Mouse (Mus musculus) neural tube, embryonic 15.5 days (tissue): ENCODE data around the gene Osbpl7. TPM values are rescaled to one million over a fixed set of nuclear protein-coding genes. Genes with fewer than 3 reads are reported as not detected.
A peak's percentile ranks its signal among the peaks of the same experiment; 100 is the strongest.

Source experiments
- ATAC-seq: fragments of 200-750 bp; cut with Nextera tagmentation; 2 replicates; pipeline ENCODE4 v1.8.0; 2017; ENCODE audit warnings: mild to moderate bottlenecking, moderate TSS enrichment, moderate library complexity; ENCODE audit not compliant: low FRiP score
- H3K27ac ChIP-seq: fragments of 300-500 bp; sonication (generic); replicated peaks from 2 replicates; pipeline ENCODE4 v1.5.1; 2015; ENCODE audit warnings: mild to moderate bottlenecking, inconsistent platforms
- H3K27me3 ChIP-seq: fragments of 300-500 bp; sonication (generic); replicated peaks from 2 replicates; pipeline ENCODE4 v1.6.1; 2015; ENCODE audit warnings: inconsistent platforms
- H3K36me3 ChIP-seq: fragments of 300-500 bp; sonication (generic); 2 replicates; pipeline ENCODE4 v1.6.1; 2015; ENCODE audit warnings: inconsistent platforms
- H3K4me1 ChIP-seq: fragments of 300-500 bp; sonication (generic); 2 replicates; pipeline ENCODE4 v1.6.1; 2015; ENCODE audit warnings: inconsistent platforms
- H3K4me2 ChIP-seq: fragments of 300-500 bp; sonication (generic); 2 replicates; pipeline ENCODE4 v1.6.1; 2015; ENCODE audit warnings: inconsistent platforms, mild to moderate bottlenecking, moderate library complexity
- H3K4me3 ChIP-seq: fragments of 300-500 bp; sonication (generic); replicated peaks from 2 replicates; pipeline ENCODE4 v1.5.1; 2015; ENCODE audit warnings: mild to moderate bottlenecking, inconsistent platforms
- H3K9ac ChIP-seq: fragments of 300-500 bp; sonication (generic); replicated peaks from 2 replicates; pipeline ENCODE4 v1.6.1; 2015; ENCODE audit warnings: mild to moderate bottlenecking, inconsistent platforms
- H3K9me3 ChIP-seq: fragments of 300-500 bp; sonication (generic); replicated peaks from 2 replicates; pipeline ENCODE4 v1.6.1; 2016; ENCODE audit warnings: inconsistent platforms
- WGBS: fragments of 180-500 bp; shearing (Covaris S2); methylation state at CpG from one replicate; pipeline ENCODE4 v1.1.7; 2015; ENCODE audit warnings: mixed read lengths; 5-methylcytosine and 5-hydroxymethylcytosine counted together
- polyA plus RNA-seq: library from polyadenylated mRNA; unstranded; fragments of >200 nt; fragmentation: Nextera tagmentation; extraction: Ambion mirVana; gene quantifications from 2 replicates; pipeline ENCODE4 v1.2.1, GENCODE M21; 2015

The Osbpl7 gene
- polyA plus RNA-seq, 1 experiment from 2014 or later: 10.4 TPM

DNA sequence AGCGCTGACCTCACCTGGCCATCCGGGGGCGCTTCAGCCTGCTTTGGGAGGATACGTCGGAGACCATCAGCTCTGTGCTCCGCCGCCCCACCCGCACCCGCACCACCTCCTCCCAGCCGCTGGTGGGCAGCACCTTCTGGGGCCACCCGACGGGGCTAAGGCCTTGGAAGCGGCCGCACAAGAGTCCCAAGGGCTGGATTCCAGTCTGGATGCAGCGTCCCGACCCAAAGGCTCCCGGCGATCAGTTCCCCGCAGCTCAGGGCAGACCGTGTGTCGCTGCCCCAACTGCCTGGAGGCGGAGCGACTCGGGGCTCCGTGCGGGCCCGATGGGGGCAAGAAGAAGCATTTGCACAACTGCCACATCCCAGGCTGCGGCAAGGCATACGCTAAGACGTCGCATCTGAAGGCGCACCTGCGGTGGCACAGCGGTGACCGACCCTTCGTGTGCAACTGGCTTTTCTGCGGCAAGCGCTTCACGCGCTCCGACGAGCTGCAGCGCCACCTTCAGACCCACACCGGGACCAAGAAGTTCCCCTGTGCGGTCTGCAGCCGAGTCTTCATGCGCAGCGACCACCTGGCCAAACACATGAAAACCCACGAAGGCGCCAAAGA, 28.4 kb upstream of the Osbpl7 start:
- WGBS: under 1% methylated on average over 50 of the region's 50 CpGs
- peak; percentile 60; the same call in 1 of the 2 replicates for ATAC-seq
- Histone ChIP-seq H3K4me2 (peak overlapping the region; percentile 84), H3K4me3 (peak overlapping the region; percentile 50), H3K36me3 (no peaks in the 10 kb centered on the region), H3K27me3 (peaks cover 80% of the 10 kb centered on the region), H3K9me3 (no peaks in the 10 kb centered on the region), H3K4me1 (peaks cover 48% of the 10 kb centered on the region), H3K9ac (peak overlapping the region; percentile 51), H3K27ac (no peak overlapping the region)

- Histone ChIP-seq H3K36me3 (no peaks in the 10 kb centered on the region), H3K27me3 (peaks cover 56% of the 10 kb centered on the region), H3K27ac (no peak overlapping the region), H3K4me1 (peaks cover 30% of the 10 kb centered on the region), H3K9ac (no peak overlapping the region), H3K9me3 (no peaks in the 10 kb centered on the region), H3K4me3 (no peak overlapping the region), H3K4me2 (no peak overlapping the region)
- WGBS: 31% methylated on average over 10 of the region's 10 CpGs
- ATAC-seq: no peak
Observed at GRCm38 (mm10) chr11:97024977-97025376, 25.5 kb upstream of the Osbpl7 start.

DNA sequence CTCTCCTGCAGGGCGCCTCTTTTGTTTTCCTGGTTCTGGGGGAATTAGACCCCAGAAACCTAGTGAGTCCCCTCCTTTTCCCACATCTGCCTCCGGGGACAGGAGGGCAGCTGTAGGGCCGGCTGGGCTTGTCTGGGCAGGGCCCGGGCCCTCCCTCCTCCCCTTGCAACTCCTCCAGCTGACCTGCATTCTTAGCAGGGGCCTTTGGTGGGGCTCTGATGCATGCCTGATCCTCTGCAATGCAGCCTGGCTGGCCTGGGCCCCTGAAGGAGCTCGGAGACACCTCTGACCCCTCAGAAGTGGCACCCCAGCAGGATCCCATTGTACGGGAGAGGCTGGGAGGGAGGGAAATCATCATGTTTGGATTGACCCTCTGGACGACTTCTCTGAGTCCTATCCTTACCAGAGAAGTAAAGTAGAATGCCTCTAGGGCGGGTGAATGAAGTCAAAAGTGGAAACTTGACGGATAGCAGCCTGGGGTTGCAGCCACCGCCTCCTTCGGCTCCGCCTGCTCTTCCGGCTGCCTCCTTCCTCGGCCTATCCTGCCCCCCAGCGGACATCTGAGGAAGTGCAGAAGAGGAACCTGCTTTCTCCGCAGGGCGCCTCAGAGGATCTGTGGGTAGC, 24.6 kb upstream of the Osbpl7 start:
- H3K4me3 ChIP-seq: peak overlapping the region; percentile 28
- peak overlapping the region; percentile 54 for H3K4me2 ChIP-seq
- WGBS: 2% methylated on average over 17 of the region's 17 CpGs
- 0 out of 2 replicates have a peak, but pooled peaks have one; percentile 3 for ATAC-seq
- no peaks in the 10 kb centered on the region for H3K9me3 ChIP-seq
- H3K9ac ChIP-seq: peak overlapping the region; percentile 32
- no peaks in the 10 kb centered on the region for H3K36me3 ChIP-seq
- H3K27me3 ChIP-seq: peaks cover 47% of the 10 kb centered on the region
- no peak overlapping the region for H3K27ac ChIP-seq
- peaks cover 38% of the 10 kb centered on the region for H3K4me1 ChIP-seq

- H3K27me3 ChIP-seq: peaks cover 8% of the 10 kb centered on the region; the same call in 1 of the 2 replicates
- peaks cover 20% of the 10 kb centered on the region for H3K4me1 ChIP-seq
- peak; percentile 83 for ATAC-seq
- no peaks in the 10 kb centered on the region for H3K36me3 ChIP-seq
- under 1% methylated on average over 25 of the region's 25 CpGs for WGBS
- peak within 1 kb of the TSS; percentile 79 for H3K9ac ChIP-seq
- no peaks in the 10 kb centered on the region for H3K9me3 ChIP-seq
- peak within 1 kb of the TSS; percentile 85 for H3K27ac ChIP-seq
- peak within 1 kb of the TSS; percentile 87 for H3K4me2 ChIP-seq
- peak within 1 kb of the TSS; percentile 70 for H3K4me3 ChIP-seq
Observed at GRCm38 (mm10) chr11:97029686-97030417, 20.6 kb upstream of the Osbpl7 start, which contains the start of gene Scrn2. Scrn2 (plus strand) TSS chr11:97029938.

DNA sequence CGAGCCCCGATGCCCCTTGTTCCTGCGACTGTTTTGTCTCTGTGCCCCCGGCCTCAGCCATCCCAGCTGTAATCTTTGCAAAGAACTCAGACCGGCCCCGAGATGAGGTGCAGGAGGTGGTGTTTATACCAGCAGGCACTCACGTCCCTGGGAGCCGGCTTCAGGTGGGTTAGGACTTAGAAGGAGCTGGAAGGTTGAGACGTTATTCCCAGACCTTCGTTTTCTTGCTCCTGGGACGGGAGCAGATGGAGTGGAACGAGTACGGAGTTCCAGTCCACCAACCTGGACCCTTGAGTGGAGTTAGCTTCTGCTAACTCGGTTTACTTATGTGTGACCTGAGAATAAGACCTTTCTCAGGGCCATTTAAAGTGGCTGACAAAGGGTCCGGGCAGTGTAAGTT, 20.0 kb upstream of the Osbpl7 start:
- peak overlapping the region; percentile 85 for H3K27ac ChIP-seq
- peak overlapping the region; percentile 70 for H3K4me3 ChIP-seq
- ATAC-seq: no peak
- 20% methylated on average over 15 of the region's 15 CpGs for WGBS
- peak overlapping the region; percentile 79 for H3K9ac ChIP-seq
- H3K4me1 ChIP-seq: peaks cover 18% of the 10 kb centered on the region
- H3K27me3 ChIP-seq: peaks cover 4% of the 10 kb centered on the region; the same call in 1 of the 2 replicates
- no peaks in the 10 kb centered on the region for H3K9me3 ChIP-seq
- H3K36me3 ChIP-seq: no peaks in the 10 kb centered on the region
- H3K4me2 ChIP-seq: peak overlapping the region; percentile 87

DNA sequence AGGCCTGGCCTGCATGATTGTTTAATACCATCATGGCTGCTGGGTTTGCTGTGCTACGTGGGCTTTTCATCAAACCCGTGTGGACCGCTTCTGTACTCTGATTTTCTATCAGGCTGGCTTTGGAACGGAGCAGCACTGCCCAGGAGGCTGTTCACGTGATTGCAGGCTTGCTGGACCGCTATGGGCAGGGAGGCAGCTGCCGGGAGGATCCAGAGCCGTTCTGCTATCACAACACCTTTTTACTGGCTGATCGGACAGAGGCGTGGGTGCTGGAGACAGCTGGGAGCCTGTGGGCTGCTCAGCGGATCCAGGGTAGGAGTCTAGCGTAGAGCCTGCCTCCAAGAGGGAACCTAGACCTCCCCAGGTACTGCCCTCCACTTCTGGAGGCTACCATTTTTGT, 18.5 kb upstream of the Osbpl7 start:
- Histone ChIP-seq H3K27ac (no peak overlapping the region), H3K9me3 (no peaks in the 10 kb centered on the region), H3K4me1 (peaks cover 10% of the 10 kb centered on the region), H3K36me3 (no peaks in the 10 kb centered on the region), H3K4me2 (no peak overlapping the region), H3K27me3 (no peaks in the 10 kb centered on the region), H3K9ac (no peak overlapping the region), H3K4me3 (no peak overlapping the region)
- whole genome bisulfite sequencing: 86% methylated on average over 12 of the region's 12 CpGs
- ATAC-seq: no peak

DNA sequence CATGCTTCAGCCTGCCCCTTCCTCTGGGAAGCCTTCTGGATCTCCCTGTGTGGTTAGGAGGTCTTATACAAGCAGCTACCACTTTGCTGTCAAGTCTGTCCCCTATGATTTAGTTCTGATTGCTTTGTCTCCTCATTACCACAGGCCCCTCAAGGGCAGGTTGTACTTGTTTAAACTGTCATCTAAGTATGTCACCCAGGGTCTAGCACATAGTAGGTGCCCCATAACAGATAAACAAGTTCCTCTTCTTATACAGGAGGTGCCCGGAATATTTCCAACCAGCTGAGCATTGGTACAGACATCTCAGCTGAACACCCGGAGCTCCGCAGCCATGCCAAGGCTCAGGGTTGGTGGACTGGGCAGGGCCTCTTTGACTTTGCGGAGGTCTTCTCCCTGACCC, 17.9 kb upstream of the Osbpl7 start:
- Histone ChIP-seq H3K9ac (no peak overlapping the region), H3K9me3 (no peaks in the 10 kb centered on the region), H3K4me1 (peaks cover 10% of the 10 kb centered on the region), H3K4me3 (no peak overlapping the region), H3K36me3 (no peaks in the 10 kb centered on the region), H3K4me2 (no peak overlapping the region), H3K27me3 (no peaks in the 10 kb centered on the region), H3K27ac (no peak overlapping the region)
- WGBS: 95% methylated on average over 4 of the region's 4 CpGs
- ATAC-seq: no peak

GRCm38 (mm10) chr11:97033781-97034180, 16.6 kb upstream of the Osbpl7 start:
- Histone ChIP-seq H3K4me1 (peaks cover 10% of the 10 kb centered on the region), H3K27me3 (no peaks in the 10 kb centered on the region), H3K4me3 (no peak overlapping the region), H3K4me2 (no peak overlapping the region), H3K27ac (no peak overlapping the region), H3K9me3 (no peaks in the 10 kb centered on the region), H3K36me3 (no peaks in the 10 kb centered on the region), H3K9ac (no peak overlapping the region)
- WGBS: 92% methylated on average over 4 of the region's 4 CpGs
- no peak for ATAC-seq

DNA sequence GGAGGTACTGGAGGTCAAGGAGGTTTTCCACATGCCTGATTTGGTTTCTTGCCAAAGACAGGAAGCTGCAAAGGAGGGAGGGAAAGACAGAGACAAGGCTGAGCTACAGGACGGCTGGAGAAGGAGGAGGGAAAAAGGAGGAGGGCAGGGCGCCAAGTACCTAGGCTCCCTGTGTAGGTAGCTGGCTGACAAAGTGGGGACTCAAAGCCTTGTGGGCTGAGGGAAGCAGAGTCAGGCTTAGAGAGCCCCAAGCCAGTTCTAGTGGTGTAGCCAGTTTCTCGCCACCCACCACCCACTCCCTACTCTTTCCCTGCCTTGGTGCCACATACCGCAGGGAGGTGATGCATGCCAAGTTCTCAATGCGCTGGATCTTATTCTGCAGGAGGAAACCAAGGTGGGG, 14.3 kb upstream of the Osbpl7 start:
- WGBS: 87% methylated on average over 5 of the region's 5 CpGs
- H3K9me3 ChIP-seq: no peaks in the 10 kb centered on the region
- ATAC-seq: no peak
- H3K4me2 ChIP-seq: no peak overlapping the region
- H3K27ac ChIP-seq: no peak overlapping the region
- no peak overlapping the region for H3K9ac ChIP-seq
- no peak overlapping the region for H3K4me3 ChIP-seq
- H3K27me3 ChIP-seq: no peaks in the 10 kb centered on the region
- H3K4me1 ChIP-seq: peaks cover 5% of the 10 kb centered on the region
- no peaks in the 10 kb centered on the region for H3K36me3 ChIP-seq

- Histone ChIP-seq H3K9ac (no peak overlapping the region), H3K27ac (no peak overlapping the region), H3K9me3 (no peaks in the 10 kb centered on the region), H3K4me3 (no peak overlapping the region), H3K4me1 (peaks cover 21% of the 10 kb centered on the region), H3K27me3 (no peaks in the 10 kb centered on the region), H3K4me2 (no peak overlapping the region), H3K36me3 (no peaks in the 10 kb centered on the region; the same call in 1 of the 2 replicates)
- WGBS: 77% methylated on average over 7 of the region's 7 CpGs
- ATAC-seq: no peak
Observed at GRCm38 (mm10) chr11:97038881-97039280, 11.5 kb upstream of the Osbpl7 start.

DNA sequence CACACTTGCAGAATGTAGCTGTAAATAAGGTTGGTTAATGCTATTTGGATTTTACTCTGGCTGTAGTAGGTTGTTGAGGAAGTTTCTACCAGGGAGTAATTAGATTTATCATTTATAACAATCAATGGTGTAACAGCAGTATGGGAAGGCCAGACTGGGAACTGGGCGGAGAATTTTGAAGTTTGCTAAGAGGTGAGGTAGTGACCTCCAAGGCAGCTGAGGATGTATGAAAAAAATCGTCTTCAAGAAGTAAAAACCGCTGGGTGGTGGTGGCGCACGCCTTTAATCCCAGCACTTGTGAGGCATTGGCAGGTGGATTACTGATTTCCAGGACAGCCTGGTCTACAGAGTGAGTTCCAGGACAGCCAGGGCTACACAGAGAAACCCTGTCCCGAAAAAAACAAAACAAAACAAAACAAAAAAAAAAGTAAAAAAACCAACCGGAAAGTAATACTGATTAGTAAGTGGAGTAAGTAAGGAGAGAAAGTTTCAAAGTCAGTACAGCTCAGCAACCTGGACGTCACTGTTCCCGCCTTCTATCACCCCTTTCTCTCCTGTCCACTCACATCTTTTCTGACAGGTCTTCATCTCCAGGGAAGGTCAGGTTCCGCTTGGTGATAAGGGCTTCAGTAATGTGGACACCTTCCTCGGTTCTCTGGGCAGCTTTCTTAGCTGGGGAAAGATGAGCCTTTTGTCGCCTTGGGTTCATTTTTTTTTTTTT, 10.0 kb upstream of the Osbpl7 start:
- WGBS: 54% methylated on average over 12 of the region's 12 CpGs
- ATAC-seq: no peak
- H3K27me3 ChIP-seq: no peaks in the 10 kb centered on the region
- peak overlapping the region; percentile 83 for H3K4me2 ChIP-seq
- peak overlapping the region; percentile 47; the same call in 1 of the 2 replicates for H3K9ac ChIP-seq
- peaks cover 21% of the 10 kb centered on the region for H3K4me1 ChIP-seq
- no peak overlapping the region for H3K27ac ChIP-seq
- peaks cover 14% of the 10 kb centered on the region for H3K36me3 ChIP-seq
- H3K9me3 ChIP-seq: no peaks in the 10 kb centered on the region
- peak overlapping the region; percentile 84 for H3K4me3 ChIP-seq
